Mouse (Mus musculus): ENCODE data around the gene Vstm2l. TPM values are rescaled to one million over a fixed set of nuclear protein-coding genes. Genes with fewer than 3 reads are reported as not detected.

Gene Vstm2l
- polyA plus RNA-seq, 1 experiment from 2014 or later, result 4.5 TPM

GRCm38 (mm10) chr2:157989946-157990345 lies 75.5 kb downstream of the Vstm2l start:
- no peaks in the 10 kb centered on the region for H3K9me3 ChIP-seq (ENCODE audit: control insufficient read depth, low read length)
- H3K4me3 ChIP-seq (ENCODE audit: low read depth, low read length), result no peak overlapping the region
- H3K4me1 ChIP-seq (replicated peaks; ENCODE audit: control insufficient read depth, insufficient read depth, low read length), result peaks cover 2% of the 10 kb centered on the region; the same call in 1 of the 2 replicates
- no peaks in the 10 kb centered on the region for H3K27me3 ChIP-seq (ENCODE audit: control insufficient read depth, insufficient read depth, low read length)
- no peak overlapping the region for H3K9ac ChIP-seq (ENCODE audit: low read depth, low read length)
- H3K27ac ChIP-seq (ENCODE audit: low read depth, low read length), result no peak overlapping the region
- 0 out of 2 replicates have a peak, but pooled peaks cover 3% of the 10 kb centered on the region for H3K36me3 ChIP-seq (ENCODE audit: control insufficient read depth, insufficient read depth, low read length)
- no peak overlapping the region for H3K4me2 ChIP-seq (replicated peaks; ENCODE audit: low read depth, low read length)
- WGBS, result 78% methylated on average over 2 of the region's 2 CpGs
- ATAC-seq (ENCODE audit: low FRiP score), result no peak
- peak; percentile 39 for DNase-seq (ENCODE audit: low spot score)

GRCm38 (mm10) chr2:157991026-157991425 lies 76.6 kb downstream of the Vstm2l start:
- WGBS, result 76% methylated on average over 6 of the region's 6 CpGs
- H3K36me3 ChIP-seq (ENCODE audit: control insufficient read depth, insufficient read depth, low read length), result 0 out of 2 replicates have a peak, but pooled peaks cover 9% of the 10 kb centered on the region
- no peak for DNase-seq (ENCODE audit: low spot score)
- no peak for ATAC-seq (ENCODE audit: low FRiP score)
- no peaks in the 10 kb centered on the region for H3K27me3 ChIP-seq (ENCODE audit: control insufficient read depth, insufficient read depth, low read length)
- no peak overlapping the region for H3K27ac ChIP-seq (ENCODE audit: low read depth, low read length)
- no peak overlapping the region for H3K4me2 ChIP-seq (replicated peaks; ENCODE audit: low read depth, low read length)
- H3K9ac ChIP-seq (ENCODE audit: low read depth, low read length), result no peak overlapping the region
- no peak overlapping the region for H3K4me3 ChIP-seq (ENCODE audit: low read depth, low read length)
- H3K4me1 ChIP-seq (replicated peaks; ENCODE audit: control insufficient read depth, insufficient read depth, low read length), result peaks cover 2% of the 10 kb centered on the region; the same call in 1 of the 2 replicates
- H3K9me3 ChIP-seq (ENCODE audit: control insufficient read depth, low read length), result no peaks in the 10 kb centered on the region

GRCm38 (mm10) chr2:157992501-157992900 lies 78.0 kb downstream of the Vstm2l start:
- WGBS, result 97% methylated on average over 4 of the region's 4 CpGs

More at GRCm38 (mm10) chr2:157992501-157992900, 78.0 kb downstream of the Vstm2l start:
- no peak overlapping the region for H3K4me3 ChIP-seq (ENCODE audit: low read depth, low read length)
- ATAC-seq (ENCODE audit: low FRiP score) (no peak), DNase-seq (ENCODE audit: low spot score) (no peak)
- no peak overlapping the region for H3K4me2 ChIP-seq (replicated peaks; ENCODE audit: low read depth, low read length)
- H3K9me3 ChIP-seq (ENCODE audit: control insufficient read depth, low read length), result no peaks in the 10 kb centered on the region
- H3K27me3 ChIP-seq (ENCODE audit: control insufficient read depth, insufficient read depth, low read length), result no peaks in the 10 kb centered on the region
- no peak overlapping the region for H3K9ac ChIP-seq (ENCODE audit: low read depth, low read length)
- H3K27ac ChIP-seq (ENCODE audit: low read depth, low read length), result no peak overlapping the region
- H3K4me1 ChIP-seq (replicated peaks; ENCODE audit: control insufficient read depth, insufficient read depth, low read length), result peaks cover 2% of the 10 kb centered on the region; the same call in 1 of the 2 replicates
- H3K36me3 ChIP-seq (ENCODE audit: control insufficient read depth, insufficient read depth, low read length), result 0 out of 2 replicates have a peak, but pooled peaks cover 9% of the 10 kb centered on the region

Other genes with a start within 250 kb of the Vstm2l start
- 90.1 and 104 TPM in 2 replicates for gene Ctnnbl1, start 177.3 kb upstream of the Vstm2l start, polyA plus RNA-seq (2014; fragmentation: Nextera tagmentation; extraction: Ambion mirVana)
- 21.9 and 22.7 TPM in 2 replicates for gene Tti1, start 113.8 kb downstream of the Vstm2l start, polyA plus RNA-seq (2014; fragmentation: Nextera tagmentation; extraction: Ambion mirVana)
- 56.2 and 67.4 TPM in 2 replicates for gene Rprd1b, start 113.8 kb downstream of the Vstm2l start, polyA plus RNA-seq (2014; fragmentation: Nextera tagmentation; extraction: Ambion mirVana)
- gene Tgm2, start 231.8 kb downstream of the Vstm2l start, polyA plus RNA-seq (2014; fragmentation: Nextera tagmentation; extraction: Ambion mirVana), result 4.2 and 4.3 TPM in 2 replicates

Measured in hindbrain, embryonic 11.5 days (tissue).